Mouse (Mus musculus): ENCODE data around the gene Pttg1ip. TPM values are rescaled to one million over a fixed set of nuclear protein-coding genes. Genes with fewer than 3 reads are reported as not detected.

Gene Pttg1ip
- polyA plus RNA-seq, 1 experiment: 96.1 TPM

DNA sequence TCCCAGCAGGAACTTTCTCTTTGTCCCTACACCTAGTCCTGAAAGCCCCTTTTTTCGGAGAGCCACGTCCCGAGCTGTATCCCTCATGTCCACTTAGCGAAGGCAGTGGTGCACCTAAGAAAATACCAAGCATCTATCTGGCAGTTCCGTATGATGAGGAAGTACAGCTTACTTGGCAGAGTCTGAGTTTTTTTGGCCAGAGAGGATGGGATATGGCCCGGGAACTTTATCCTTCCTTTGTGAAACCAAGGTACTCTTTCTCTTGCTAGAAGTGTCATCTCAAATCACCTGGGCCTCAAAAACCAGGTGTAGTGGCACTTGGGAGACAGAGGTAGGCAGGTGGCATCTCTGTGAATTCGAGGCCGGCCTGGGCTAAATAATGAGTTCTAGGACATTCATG lies 40.0 kb downstream of the Pttg1ip start:
- TF ChIP-seq CEBPB (IDR thresholded peaks at IDR 0.05; ENCODE audit: low read depth): no peak
- no peak for TF ChIP-seq MYOG (IDR thresholded peaks at IDR 0.05; ENCODE audit: control insufficient read depth, extremely low read depth, insufficient read length)
- TF ChIP-seq FOSL1 (IDR thresholded peaks at IDR 0.05; ENCODE audit: insufficient read depth, low read length, poor library complexity, severe bottlenecking): no peak
- TF ChIP-seq CTCF (IDR thresholded peaks at IDR 0.05; ENCODE audit: control insufficient read depth, insufficient read depth, insufficient read length): no peak
- TF ChIP-seq MAX (IDR thresholded peaks at IDR 0.05): no peak
- TF ChIP-seq USF1 (IDR thresholded peaks at IDR 0.05; ENCODE audit: low read depth): no peak
- no peak for TF ChIP-seq MYOD1 (IDR thresholded peaks at IDR 0.05; ENCODE audit: control insufficient read depth, insufficient read length, low read depth)
- Histone ChIP-seq H3K36me3 (ENCODE audit: control insufficient read depth, insufficient read depth) (peaks cover 27% of the 10 kb centered on the region), H3K4me3 (ENCODE audit: insufficient read depth, poor library complexity, severe bottlenecking) (peak overlapping the region; percentile 95), H3K79me3 (ENCODE audit: low read depth) (peaks cover 37% of the 10 kb centered on the region), H3K27me3 (ENCODE audit: control insufficient read depth, insufficient read depth, insufficient read length) (no peaks in the 10 kb centered on the region), H3ac (ENCODE audit: control insufficient read depth, insufficient read length, low read depth) (no peak overlapping the region), H3K79me2 (ENCODE audit: control insufficient read depth, insufficient read depth) (peaks cover 44% of the 10 kb centered on the region)

DNA sequence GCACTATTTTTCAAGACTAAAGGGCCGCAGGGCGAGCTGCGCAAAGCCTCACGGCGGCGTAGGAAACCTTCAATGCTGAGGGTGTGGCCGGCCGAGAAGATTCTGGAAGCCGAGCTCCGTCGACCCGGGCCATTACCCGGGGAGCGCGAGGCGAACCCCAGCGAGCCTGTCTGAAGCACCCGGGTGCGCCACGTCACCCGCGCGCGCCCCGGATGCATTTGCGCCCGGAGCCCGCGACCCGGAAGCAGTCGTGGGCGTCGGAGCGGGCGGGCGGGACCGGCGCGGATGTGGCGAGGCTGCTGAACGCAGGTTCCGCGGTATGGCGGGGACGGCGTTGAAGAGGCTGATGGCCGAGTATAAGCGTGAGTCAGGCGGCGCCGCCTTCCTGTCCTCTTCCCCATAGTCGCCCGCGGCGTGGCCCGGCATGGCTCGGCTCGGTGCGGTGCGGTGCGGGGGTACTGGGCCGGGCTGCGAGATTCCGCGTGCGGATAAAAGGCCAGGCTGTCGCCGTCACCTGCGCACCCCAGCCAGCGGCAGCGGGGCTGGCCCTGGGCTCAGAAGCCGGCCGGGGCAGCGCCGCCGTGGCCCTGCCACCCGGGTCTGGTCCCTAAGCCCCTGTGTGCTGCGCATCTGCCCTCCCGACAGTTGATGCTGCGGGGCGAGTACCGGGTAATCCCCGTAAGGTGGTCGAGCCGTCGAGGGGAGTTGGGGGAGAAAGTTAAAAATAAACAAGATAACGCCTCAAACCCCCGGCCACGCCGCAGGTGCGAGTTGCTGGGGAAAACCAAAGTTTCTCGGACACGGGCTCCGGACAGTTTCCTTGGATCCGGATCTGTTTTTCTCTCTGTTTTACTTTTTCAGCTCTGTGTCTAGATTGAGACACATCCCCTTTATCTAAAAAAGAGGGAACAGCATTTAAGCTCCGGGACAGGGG lies 40.8 kb downstream of the Pttg1ip start, which contains the start of gene Ube2g2:
TSS of gene Ube2g2 (plus strand) at position 221 of the 934 bp plus-strand sequence.
- Histone ChIP-seq H3K27me3 (ENCODE audit: control insufficient read depth, insufficient read depth, insufficient read length) (no peaks in the 10 kb centered on the region), H3ac (ENCODE audit: control insufficient read depth, insufficient read length, low read depth) (peak within 1 kb of the TSS; percentile 86), H3K79me3 (ENCODE audit: low read depth) (peaks cover 43% of the 10 kb centered on the region), H3K4me3 (ENCODE audit: insufficient read depth, poor library complexity, severe bottlenecking) (peak within 1 kb of the TSS; percentile 95), H3K36me3 (ENCODE audit: control insufficient read depth, insufficient read depth) (peaks cover 23% of the 10 kb centered on the region), H3K79me2 (ENCODE audit: control insufficient read depth, insufficient read depth) (peaks cover 52% of the 10 kb centered on the region)
- no peak for TF ChIP-seq MAX (IDR thresholded peaks at IDR 0.05)
- TF ChIP-seq CTCF (IDR thresholded peaks at IDR 0.05; ENCODE audit: control insufficient read depth, insufficient read depth, insufficient read length): no peak
- TF ChIP-seq MYOG (IDR thresholded peaks at IDR 0.05; ENCODE audit: control insufficient read depth, extremely low read depth, insufficient read length): no peak
- TF ChIP-seq CEBPB (IDR thresholded peaks at IDR 0.05; ENCODE audit: low read depth): no peak
- no peak for TF ChIP-seq FOSL1 (IDR thresholded peaks at IDR 0.05; ENCODE audit: insufficient read depth, low read length, poor library complexity, severe bottlenecking)
- TF ChIP-seq MYOD1 (IDR thresholded peaks at IDR 0.05; ENCODE audit: control insufficient read depth, insufficient read length, low read depth): no peak
- no peak for TF ChIP-seq USF1 (IDR thresholded peaks at IDR 0.05; ENCODE audit: low read depth)

- H3ac ChIP-seq (ENCODE audit: control insufficient read depth, insufficient read length, low read depth): peak overlapping the region; percentile 56
- H3K4me3 ChIP-seq (ENCODE audit: insufficient read depth, poor library complexity, severe bottlenecking): peak overlapping the region; percentile 95
- peaks cover 18% of the 10 kb centered on the region for H3K36me3 ChIP-seq (ENCODE audit: control insufficient read depth, insufficient read depth)
- peak; percentile 43 for TF ChIP-seq MYOD1 (IDR thresholded peaks at IDR 0.05; ENCODE audit: control insufficient read depth, insufficient read length, low read depth)
- no peak for TF ChIP-seq CTCF (IDR thresholded peaks at IDR 0.05; ENCODE audit: control insufficient read depth, insufficient read depth, insufficient read length)
- H3K79me2 ChIP-seq (ENCODE audit: control insufficient read depth, insufficient read depth): peaks cover 60% of the 10 kb centered on the region
- no peaks in the 10 kb centered on the region for H3K27me3 ChIP-seq (ENCODE audit: control insufficient read depth, insufficient read depth, insufficient read length)
- H3K79me3 ChIP-seq (ENCODE audit: low read depth): peaks cover 50% of the 10 kb centered on the region
Observed at GRCm38 (mm10) chr10:77623069-77623492, 41.6 kb downstream of the Pttg1ip start.

DNA sequence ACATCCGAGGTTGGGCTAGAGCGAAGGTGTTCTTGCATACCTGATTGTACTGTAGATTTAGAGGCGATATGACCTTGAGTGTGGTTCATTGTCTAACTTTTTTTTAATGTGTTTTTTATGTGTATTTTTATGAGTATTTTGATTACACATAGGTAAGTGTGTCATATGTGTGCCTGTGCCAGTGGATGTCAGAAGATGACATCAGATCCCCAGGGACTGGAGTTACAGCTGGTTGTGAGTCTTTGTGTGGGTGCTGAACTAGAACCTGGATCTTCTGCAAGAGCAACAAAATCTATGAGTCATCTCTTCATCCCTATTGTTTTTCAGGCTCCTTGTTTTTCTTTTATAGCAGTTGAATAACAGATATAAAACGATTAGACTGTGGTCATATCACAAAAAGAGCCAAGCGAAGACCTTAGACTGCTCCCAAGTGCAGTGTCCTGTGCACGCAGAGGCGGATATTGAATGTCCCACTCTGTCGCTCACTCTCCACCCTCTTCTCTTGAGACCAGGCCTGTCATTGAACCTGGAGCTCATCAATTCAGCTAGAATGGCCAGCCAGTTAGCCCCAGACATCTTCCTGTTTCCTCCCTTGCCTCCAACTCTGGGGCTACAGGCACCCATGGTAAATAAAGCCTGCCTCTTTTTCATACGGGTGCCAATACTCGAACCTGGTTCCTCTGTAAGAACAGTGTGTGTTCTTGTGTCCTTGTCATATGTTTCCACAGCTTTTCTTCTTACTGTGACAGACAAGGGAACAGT lies 42.3 kb downstream of the Pttg1ip start:
- Histone ChIP-seq H3ac (ENCODE audit: control insufficient read depth, insufficient read length, low read depth) (no peak overlapping the region), H3K4me3 (ENCODE audit: insufficient read depth, poor library complexity, severe bottlenecking) (no peak overlapping the region), H3K79me3 (ENCODE audit: low read depth) (peaks cover 57% of the 10 kb centered on the region), H3K27me3 (ENCODE audit: control insufficient read depth, insufficient read depth, insufficient read length) (no peaks in the 10 kb centered on the region), H3K36me3 (ENCODE audit: control insufficient read depth, insufficient read depth) (peaks cover 14% of the 10 kb centered on the region), H3K79me2 (ENCODE audit: control insufficient read depth, insufficient read depth) (peaks cover 67% of the 10 kb centered on the region)
- TF ChIP-seq MYOD1 (IDR thresholded peaks at IDR 0.05; ENCODE audit: control insufficient read depth, insufficient read length, low read depth) (peak; percentile 4), CEBPB (IDR thresholded peaks at IDR 0.05; ENCODE audit: low read depth) (no peak)

GRCm38 (mm10) chr10:77624570-77624995 lies 43.1 kb downstream of the Pttg1ip start:
- no peak overlapping the region for H3ac ChIP-seq (ENCODE audit: control insufficient read depth, insufficient read length, low read depth)
- no peak overlapping the region for H3K4me3 ChIP-seq (ENCODE audit: insufficient read depth, poor library complexity, severe bottlenecking)
- TF ChIP-seq USF1 (IDR thresholded peaks at IDR 0.05; ENCODE audit: low read depth) (no peak), MYOD1 (IDR thresholded peaks at IDR 0.05; ENCODE audit: control insufficient read depth, insufficient read length, low read depth) (no peak), FOSL1 (IDR thresholded peaks at IDR 0.05; ENCODE audit: insufficient read depth, low read length, poor library complexity, severe bottlenecking) (no peak), MYOG (IDR thresholded peaks at IDR 0.05; ENCODE audit: control insufficient read depth, extremely low read depth, insufficient read length) (no peak), CTCF (IDR thresholded peaks at IDR 0.05; ENCODE audit: control insufficient read depth, insufficient read depth, insufficient read length) (no peak)
- peaks cover 64% of the 10 kb centered on the region for H3K79me3 ChIP-seq (ENCODE audit: low read depth)
- H3K36me3 ChIP-seq (ENCODE audit: control insufficient read depth, insufficient read depth): peaks cover 9% of the 10 kb centered on the region
- H3K27me3 ChIP-seq (ENCODE audit: control insufficient read depth, insufficient read depth, insufficient read length): no peaks in the 10 kb centered on the region
- peaks cover 75% of the 10 kb centered on the region for H3K79me2 ChIP-seq (ENCODE audit: control insufficient read depth, insufficient read depth)
